Mouse (Mus musculus) gastrocnemius, adult 2 months (tissue): Measurements from ENCODE around the gene Cpt2. TPM values are rescaled to one million over a fixed set of nuclear protein-coding genes. Genes with fewer than 3 reads are reported as not detected.

Experiments
- DNase-seq: peaks from one replicate; pipeline ENCODE4 v3.0.0; 2022
- H3K27ac ChIP-seq: fragments of 200-600 bp; 2 replicates; pipeline ENCODE4 v1.8.1; 2022; ENCODE audit warnings: mild to moderate bottlenecking
- H3K4me3 ChIP-seq: fragments of 200-600 bp; 2 replicates; pipeline ENCODE4 v1.8.1; 2022; ENCODE audit warnings: mild to moderate bottlenecking, moderate library complexity
- CTCF ChIP-seq: fragments of 200-600 bp; IDR thresholded peaks from 2 replicates; pipeline ENCODE4 v1.8.1; 2022; ENCODE audit warnings: antibody characterized with exemption, mild to moderate bottlenecking, moderate library complexity
- intact Hi-C: fragments of 180-260 bp; cut with DNase I; formaldehyde crosslinking; loops from one replicate; pipeline ENCODE4 v1.15.1; 2025
- long read RNA-seq, 2 experiments: library from polyadenylated mRNA; stranded (forward); transcript quantifications; one replicate each; pipeline ENCODE4 v2.0.0; 2021
- total RNA-seq, 2 experiments: library from RNA; stranded (reverse); gene quantifications; 2 replicates each; pipeline ENCODE4 v1.2.3; 2021

Gene Cpt2
- 100 to 1,000 TPM in 1 of 2 experiments, 10 to 100 TPM in 1; 61.5 to 103 TPM for total RNA-seq
- long read RNA-seq, experiment 1, transcript Cpt2-201 (5 exons, 2,372 nt): major isoform, 229 of 239 reads
- long read RNA-seq, experiment 1, partial matches to known transcripts: 3 of 239 reads
- long read RNA-seq, experiment 1, other reads (novel, unspliced or antisense): 6 of 239 reads
- long read RNA-seq, experiment 2, transcript Cpt2-201 (5 exons, 2,372 nt): major isoform, 220 of 225 reads
- long read RNA-seq, experiment 2, partial matches to known transcripts: 3 of 225 reads
- long read RNA-seq, experiment 2, other reads (novel, unspliced or antisense): 2 of 225 reads

DNA sequence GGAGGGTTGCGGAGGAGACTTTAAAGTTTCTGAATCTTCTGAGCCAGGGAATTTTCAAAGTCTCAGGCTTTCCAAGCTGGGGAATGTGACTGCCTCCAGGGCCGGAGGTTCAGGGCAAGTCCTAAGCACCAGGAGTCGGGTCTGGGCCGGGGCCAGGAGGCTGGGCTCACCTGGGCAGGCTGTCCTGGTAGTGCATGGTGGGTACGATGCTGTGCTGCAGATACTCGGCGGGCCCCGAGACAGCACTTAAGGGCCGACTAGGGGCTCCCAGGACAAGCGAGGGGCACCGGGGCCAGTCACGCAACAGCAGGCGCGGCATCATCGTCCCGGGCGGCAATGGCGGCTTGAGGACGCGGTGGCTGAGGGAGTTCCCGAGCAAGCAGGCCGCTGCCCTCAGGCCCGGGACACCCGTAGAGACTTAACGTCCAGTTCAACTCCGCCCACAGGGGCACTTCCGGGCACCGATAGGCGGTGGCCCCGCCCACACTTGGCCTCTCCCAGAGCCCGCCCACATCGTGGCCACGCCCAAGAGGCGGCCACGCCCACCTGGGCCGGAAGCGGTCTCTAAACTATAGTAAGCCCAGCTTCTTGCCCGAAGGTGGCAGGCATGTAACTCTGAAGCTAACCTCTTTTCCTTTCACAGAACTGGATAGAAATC lies at the start of gene Cpt2:
Cpt2 (minus strand) TSS at position 466 of the 658 bp plus-strand sequence.
- intact Hi-C loops: loop anchor here (10.0 kb wide), 2 partner anchors 152 to 382 kb away; partner anchors contain the start of gene Zyg11b
- peak; percentile 50 for TF ChIP-seq CTCF
- DNase-seq: peak; percentile 97
- Histone ChIP-seq H3K4me3 (peak within 1 kb of the TSS; percentile 91), H3K27ac (peak within 1 kb of the TSS; percentile 98)

DNA sequence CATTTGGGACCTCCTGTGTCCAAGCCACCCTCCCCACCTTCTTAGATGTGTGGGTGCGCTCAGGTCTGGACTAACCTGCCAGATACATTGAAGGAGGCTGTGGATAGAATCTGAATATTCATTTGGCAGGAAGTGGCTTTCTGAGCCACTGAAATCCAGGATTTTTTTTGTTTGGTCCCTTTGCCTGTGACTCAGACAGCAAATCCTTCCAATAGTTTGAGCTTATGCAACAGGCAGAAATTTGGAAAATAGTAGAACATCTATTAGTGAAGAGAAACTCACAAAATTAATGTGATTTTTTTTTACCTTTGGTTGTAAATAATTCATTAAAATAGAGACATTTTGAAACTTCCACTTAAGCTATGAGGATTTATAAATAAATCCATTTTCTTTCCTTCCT lies 47.8 kb upstream of the Cpt2 start:
- intact Hi-C loops: no loop called here
- Histone ChIP-seq H3K4me3 (no peak overlapping the region), H3K27ac (peak overlapping the region; percentile 70)
- no peak for DNase-seq
- no peak for TF ChIP-seq CTCF

DNA sequence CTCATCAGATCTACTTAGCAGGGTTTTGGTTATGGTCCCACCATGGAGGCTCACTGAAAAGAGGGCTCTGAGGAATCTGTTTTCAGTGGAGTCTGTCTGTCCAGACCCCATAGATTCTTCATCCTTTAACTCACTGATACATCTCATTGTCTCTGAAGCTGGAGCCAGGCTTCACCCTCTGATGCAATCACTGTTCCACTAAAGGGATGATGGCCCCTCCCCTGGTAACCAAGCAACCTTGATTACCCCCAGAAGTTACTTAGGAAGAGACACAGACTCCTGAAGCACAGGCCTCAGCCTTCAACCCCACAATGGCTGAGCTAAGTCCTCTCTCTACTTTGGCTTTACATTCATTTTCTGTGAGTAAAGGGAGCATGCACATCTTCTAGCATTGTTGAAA lies 46.4 kb upstream of the Cpt2 start:
- TF ChIP-seq CTCF: no peak
- Histone ChIP-seq H3K4me3 (no peak overlapping the region), H3K27ac (peak overlapping the region; percentile 70)
- intact Hi-C loops: no loop called here
- peak; percentile 57 for DNase-seq

DNA sequence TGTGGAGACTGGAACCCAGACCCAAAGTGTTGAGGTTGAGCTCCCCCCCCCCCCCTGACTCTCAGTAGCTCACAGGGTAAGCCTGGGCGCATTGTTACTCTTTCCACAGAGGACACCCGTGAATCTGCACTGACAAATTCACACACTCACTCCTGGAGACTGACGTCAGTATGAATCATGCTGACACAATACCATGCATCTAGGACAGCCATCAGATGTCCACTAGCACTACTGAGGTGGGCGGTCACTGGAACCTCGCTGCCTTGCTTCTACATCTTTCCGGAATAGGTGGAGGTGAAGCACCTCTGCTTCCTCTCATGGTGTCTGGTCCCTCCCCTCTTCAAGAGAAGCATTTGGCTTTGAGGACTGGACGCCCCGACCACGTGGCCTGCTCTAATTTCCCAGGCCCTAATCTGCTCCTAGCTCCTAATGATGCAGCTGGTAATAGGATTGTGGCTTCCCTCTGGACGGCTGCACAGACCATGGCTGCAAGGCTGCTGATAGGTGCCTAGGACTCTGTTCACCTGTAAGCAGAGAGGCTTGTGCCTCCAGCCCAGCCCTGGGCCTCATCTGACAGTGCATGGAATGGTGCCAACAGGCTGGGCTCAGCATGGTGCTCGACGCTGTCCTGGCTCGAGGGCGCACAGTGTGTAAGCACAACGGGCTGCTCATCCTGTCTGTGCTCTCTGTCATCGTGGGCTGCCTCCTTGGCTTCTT lies 44.7 kb upstream of the Cpt2 start, which contains the start of gene Slc1a7:
Slc1a7 (plus strand) TSS at position 367 of the 717 bp plus-strand sequence.
- intact Hi-C loops: no loop called here
- no peak for TF ChIP-seq CTCF
- no peak within 1 kb of the TSS for H3K4me3 ChIP-seq
- peak within 1 kb of the TSS; percentile 61; the same call in 1 of the 2 replicates for H3K27ac ChIP-seq
- DNase-seq: no peak

DNA sequence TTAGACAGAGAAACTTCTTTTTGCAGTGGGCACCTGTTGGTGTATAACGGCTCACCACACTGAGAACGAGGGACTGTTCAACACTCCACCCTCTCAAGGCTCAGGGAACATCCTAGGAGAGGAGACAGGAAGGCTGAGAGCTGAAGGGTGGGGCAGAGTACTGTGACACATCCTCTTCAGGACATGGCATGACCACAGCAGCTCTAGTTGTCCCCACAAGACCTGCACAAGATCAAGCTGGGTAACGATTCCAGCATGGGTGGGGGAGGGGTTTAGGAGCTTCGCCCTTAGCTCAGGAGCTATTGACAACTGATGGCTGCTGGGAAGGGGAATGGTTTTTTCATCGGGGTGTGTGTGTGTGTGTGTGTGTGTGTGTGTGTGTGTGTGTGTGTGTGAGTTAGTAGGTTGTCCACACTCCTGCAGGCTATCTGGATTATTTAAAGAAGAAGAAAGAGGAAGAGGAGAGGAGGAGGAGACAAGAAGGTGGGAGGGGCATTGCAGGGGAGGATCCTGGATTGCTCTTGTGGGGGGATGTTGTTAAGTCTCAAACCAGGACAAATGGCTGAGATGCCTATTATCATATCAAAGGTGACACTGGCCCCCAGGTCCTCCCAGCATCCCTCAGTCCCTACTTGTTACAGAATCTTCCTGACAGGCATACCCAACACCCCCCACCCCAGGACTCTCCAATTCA lies 43.2 kb upstream of the Cpt2 start:
- no peak for TF ChIP-seq CTCF
- H3K4me3 ChIP-seq: no peak overlapping the region
- DNase-seq: no peak
- intact Hi-C loops: no loop called here
- no peak overlapping the region for H3K27ac ChIP-seq

DNA sequence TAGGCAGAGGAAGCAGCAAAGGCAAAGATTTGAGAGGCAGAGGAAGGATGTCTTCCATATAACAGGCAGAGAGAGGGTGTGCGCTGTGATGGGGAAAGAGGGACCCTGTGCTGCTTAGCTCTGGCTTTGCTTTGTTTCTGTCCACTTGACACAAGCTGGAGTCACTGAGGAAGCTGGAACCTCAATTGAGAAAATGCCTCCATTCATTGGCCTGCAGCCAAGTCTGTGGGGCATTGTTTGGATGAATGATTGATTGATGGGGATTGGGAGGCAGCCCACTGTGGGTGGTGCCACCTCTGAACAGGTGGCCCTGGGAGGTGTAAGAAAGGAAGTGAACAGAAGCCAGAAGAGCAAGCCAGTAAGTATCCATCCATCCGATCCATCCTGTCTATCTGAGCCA lies 39.4 kb upstream of the Cpt2 start:
- TF ChIP-seq CTCF: no peak
- Histone ChIP-seq H3K27ac (no peak overlapping the region), H3K4me3 (no peak overlapping the region)
- no peak for DNase-seq
- intact Hi-C loops: loop anchor here (5.0 kb wide), 1 partner anchor 40 kb away; no protein-coding TSS in a partner anchor

DNA sequence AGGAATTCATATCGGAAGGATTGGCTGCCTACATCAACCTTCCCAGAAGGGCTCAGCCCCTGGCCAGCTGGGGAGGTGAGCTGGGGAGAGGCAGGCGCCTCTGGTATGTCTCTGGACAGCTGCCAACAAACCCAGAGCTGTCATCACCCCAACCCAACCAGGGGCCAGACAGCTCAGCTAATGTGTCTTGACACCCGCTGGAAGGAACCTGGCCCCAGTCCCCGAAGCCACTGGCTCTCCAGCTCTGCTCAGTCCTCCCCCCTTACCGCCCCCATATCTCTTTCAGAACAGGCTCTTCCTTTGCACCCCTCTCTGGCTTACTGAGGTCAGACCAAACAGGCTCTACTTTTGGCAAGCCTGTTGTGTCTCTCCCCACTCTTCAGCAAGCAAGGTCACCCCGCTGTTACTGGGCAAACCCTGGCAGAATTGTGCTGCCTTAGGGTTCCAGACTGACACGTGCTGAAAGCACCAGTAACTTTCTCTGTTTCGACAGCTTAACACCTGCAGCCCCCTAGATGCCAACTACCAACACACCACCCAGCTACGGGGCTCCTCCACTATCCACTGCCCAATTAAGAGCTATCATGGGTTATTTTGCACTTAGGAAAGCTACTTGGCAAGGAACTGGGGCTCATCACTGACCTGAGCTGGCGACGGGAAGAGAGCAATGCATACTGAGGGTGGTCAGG lies 38.8 kb upstream of the Cpt2 start:
- DNase-seq: peak; percentile 78
- Histone ChIP-seq H3K4me3 (no peak overlapping the region), H3K27ac (peak overlapping the region; percentile 28; the same call in 1 of the 2 replicates)
- intact Hi-C loops: loop anchor here (5.0 kb wide), 1 partner anchor 40 kb away; no protein-coding TSS in a partner anchor
- no peak for TF ChIP-seq CTCF

DNA sequence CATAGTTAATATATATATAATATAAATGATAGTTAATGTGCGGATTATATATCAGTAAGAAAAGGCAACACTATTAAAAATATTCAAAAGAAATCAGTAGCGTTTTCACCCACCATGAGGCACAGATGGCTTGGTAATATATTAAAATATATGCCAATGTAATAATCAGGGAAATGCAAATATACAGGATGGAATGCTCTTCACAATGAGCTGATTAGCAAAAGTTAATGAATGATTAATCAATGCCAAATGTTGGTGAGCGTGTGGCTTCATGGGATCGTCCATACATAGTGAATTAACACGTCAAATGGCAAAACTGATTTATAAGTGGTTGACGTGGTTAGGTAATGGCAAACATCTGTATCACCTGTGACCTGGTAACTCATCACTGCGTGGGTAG lies 35.1 kb upstream of the Cpt2 start:
- DNase-seq: no peak
- Histone ChIP-seq H3K27ac (no peak overlapping the region), H3K4me3 (no peak overlapping the region)
- intact Hi-C loops: no loop called here
- TF ChIP-seq CTCF: no peak

DNA sequence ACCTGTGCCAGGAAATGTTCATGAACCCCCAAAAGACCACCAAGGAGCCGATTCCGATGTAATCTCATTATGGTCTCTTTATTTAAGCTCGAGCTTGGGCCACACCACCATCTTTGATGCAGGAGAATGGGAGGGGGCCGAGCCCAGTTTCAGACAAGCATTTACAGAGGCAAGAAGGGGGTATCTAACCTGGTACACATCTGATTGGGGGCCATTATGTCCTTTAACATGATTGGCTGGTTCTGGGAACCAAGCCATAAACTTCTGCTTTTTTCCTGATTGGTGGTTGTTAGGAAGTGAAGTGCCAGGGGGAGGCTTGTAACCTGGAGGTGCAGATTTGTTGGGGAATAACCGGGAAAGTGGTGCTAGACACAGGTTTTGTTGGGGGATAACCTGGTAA lies 32.3 kb upstream of the Cpt2 start:
- TF ChIP-seq CTCF: no peak
- Histone ChIP-seq H3K4me3 (no peak overlapping the region), H3K27ac (no peak overlapping the region)
- DNase-seq: no peak
- intact Hi-C loops: no loop called here

DNA sequence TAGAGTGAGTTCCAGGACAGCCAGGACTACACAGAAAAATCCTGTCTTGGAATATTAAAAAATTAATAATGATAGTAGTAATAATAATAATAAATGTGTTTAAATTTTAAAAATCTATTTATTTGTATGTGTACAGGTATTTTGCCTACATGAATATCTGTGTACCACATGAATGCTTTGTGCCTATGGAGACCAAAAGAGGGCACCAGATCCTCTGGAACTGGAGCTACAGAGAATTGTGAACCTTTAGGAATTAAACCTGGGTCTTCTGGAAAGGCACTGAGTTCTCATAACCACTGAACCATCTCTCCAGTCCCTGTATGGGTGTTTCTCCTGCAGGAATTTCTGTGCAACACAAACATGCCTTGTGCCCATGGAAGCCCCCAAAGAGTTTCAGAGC lies 29.4 kb upstream of the Cpt2 start:
- Histone ChIP-seq H3K4me3 (no peak overlapping the region), H3K27ac (no peak overlapping the region)
- intact Hi-C loops: no loop called here
- DNase-seq: no peak
- TF ChIP-seq CTCF: peak; percentile 43

DNA sequence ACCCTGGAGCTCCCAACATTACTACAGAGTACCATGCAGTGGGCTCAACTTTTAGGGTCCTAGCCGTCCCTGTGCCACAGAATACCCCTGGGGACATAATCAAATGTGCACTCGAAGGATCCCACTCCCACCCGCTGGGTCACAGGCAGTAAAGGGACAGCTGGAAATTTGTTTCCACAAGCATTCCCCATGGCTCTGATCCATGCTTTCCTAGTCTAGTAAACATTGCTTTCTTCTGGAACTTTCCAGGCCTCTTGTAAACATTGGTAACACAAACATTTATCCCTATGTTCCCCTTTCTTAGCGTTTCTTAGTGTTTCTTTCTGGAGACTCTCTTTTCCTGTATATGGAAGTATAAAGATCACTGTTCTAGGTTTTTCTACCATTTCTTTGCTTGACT lies 26.5 kb upstream of the Cpt2 start:
- intact Hi-C loops: no loop called here
- Histone ChIP-seq H3K27ac (no peak overlapping the region), H3K4me3 (no peak overlapping the region)
- DNase-seq: no peak
- no peak for TF ChIP-seq CTCF

DNA sequence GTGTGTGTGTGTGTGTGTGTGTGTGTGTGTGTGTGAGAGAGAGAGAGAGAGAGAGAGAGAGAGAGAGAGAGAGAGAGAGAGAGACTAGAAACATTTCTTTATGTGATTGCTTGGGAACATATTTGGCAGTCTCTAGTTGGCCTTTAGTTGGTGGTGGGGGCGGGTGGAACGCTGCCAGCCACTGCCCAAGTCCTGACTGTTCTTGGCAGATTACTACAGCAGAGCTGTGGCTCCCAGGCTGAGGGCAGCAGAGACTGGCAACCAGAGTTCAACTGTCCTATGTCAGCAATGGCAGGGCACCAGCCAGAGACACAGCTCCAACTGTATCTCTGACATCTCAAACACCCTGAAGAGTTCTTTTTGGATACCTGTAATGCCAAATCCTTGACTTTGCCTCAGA lies 20.7 kb upstream of the Cpt2 start:
- no peak for TF ChIP-seq CTCF
- no peak for DNase-seq
- Histone ChIP-seq H3K4me3 (no peak overlapping the region), H3K27ac (no peak overlapping the region)
- intact Hi-C loops: no loop called here
